Comparison of ENCODE assay signal across 9 mouse cellular contexts in genomic region chr4:41688562-41688961, GRCm38 (mm10). TPM values are rescaled to one million over a fixed set of nuclear protein-coding genes. Genes with fewer than 3 reads are reported as not detected.
"Had no signal": no experiment of that assay in that cellular context is flagged by ENCODE, and none has a peak within 500 bp of the region (broad histone marks: within the 10 kb centered on the region; RNA-seq: fewer than 3 reads in every experiment).

No protein-coding gene starts in this region.

RNA-seq across cellular contexts. Expression of gene Arid3c, which starts 42.4 kb away (rescaled TPM):
- polyA plus RNA-seq: kidney, embryonic 16.5 days; limb, embryonic 12.5 days; limb, embryonic 15.5 days; liver, embryonic 11.5 days; liver, embryonic 14.5 days; liver, postnatal 0 days; lung, embryonic 16.5 days; stomach, embryonic 15.5 days; thymus, postnatal 0 days had no signal
